Mouse (Mus musculus) embryonic stem cell, embryonic (primary cell): ENCODE results near the gene Tnip3.

Experiments
- CTCF ChIA-PET, 4 experiments: fragments of 300-600 bp in 2 of 4; fragments of 350-600 bp in 2 of 4; sonication (Branson Sonifier 250); formaldehyde crosslinking; loops; one replicate each; lab custom pipeline; 2022; ENCODE audit warnings: inconsistent platforms in 2 of 4; lab: Charles Lee
- POLR2A ChIA-PET, 4 experiments: fragments of 300-600 bp in 2 of 4; fragments of 350-600 bp in 2 of 4; sonication (Branson Sonifier 250); formaldehyde crosslinking; loops; one replicate each; lab custom pipeline; 2022; ENCODE audit warnings: antibody characterized with exemption in 4 of 4, inconsistent platforms in 1 of 4; lab: Charles Lee

The Tnip3 gene

DNA sequence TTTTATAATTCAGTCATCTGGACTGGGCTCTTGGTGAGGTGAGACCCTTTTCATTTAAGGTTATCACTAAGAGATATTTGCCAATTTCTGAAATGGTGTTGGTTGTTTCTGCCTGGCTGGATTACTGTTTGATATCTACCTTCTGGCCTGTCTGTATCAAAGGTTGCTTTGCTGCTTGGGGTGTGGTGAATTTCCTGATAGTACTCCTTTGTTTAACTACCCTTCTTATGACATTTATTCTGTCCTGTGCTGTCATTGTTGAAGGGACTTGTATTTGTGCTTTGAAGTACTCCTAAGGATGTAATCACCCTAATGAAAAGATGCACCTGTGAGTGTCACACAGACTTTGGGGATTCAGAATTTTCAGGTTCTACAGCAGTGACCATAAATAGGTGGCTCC lies 96.1 kb downstream of the Tnip3 start:
- POLR2A ChIA-PET, result interaction anchor here in 1 of 4 experiments (1.0 kb wide), 1 partner anchor 10 kb away, joined by 3 read pairs; no protein-coding TSS in a partner anchor

DNA sequence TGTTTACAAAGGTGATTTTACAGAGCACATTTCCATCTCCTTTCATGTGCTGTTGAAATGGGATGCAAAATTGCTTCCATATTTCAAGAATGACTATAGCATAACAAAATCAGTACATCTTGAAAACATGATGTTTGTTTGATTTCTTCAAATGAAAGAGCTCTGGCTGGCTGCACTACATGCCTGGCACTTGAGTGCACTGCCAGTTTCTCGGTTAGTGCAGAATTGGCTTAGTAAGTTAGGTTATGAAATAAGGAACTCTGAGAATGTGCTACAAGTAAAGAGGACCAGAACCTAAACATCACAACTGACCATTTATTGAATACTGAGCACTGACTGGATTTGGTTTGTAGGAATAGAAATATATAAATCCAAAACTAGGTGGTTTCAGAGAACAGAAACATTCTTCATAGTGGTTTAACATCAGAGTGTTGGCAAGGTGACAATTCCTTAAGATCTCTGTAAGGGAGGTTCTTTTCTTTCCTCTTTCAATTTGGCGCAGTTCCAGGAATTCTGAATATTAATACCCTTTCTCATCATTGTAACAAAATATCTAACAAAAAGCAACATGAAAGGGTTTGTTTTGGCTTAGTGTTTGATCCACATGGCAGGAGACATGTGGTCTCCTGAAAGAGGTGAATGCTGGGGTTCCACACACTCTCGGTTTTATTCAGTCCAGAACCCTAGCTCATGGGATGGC lies 98.1 kb downstream of the Tnip3 start:
- CTCF ChIA-PET, result no interaction called here
- POLR2A ChIA-PET, result no interaction called here

More for the DNA sequence above, 96.1 kb downstream of the Tnip3 start:
- CTCF ChIA-PET, result no interaction called here

DNA sequence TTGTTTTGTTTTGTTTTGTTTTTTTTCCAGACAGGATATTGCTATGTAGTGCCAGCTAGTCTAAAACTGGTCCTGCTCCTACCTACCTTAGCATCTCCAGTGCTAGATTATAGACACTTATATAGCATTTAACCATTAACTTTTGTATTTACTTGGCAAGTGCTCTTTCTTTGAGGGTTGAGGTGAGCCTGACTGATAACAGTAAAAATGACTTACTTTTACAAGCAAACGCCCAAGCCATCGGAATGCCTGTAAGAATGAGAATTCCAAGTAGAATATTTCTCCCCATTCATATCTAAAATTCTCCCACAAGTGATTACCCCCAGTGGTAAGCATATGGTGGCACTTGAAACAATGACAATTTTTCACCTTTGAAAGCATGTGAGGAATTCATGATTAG lies 105.5 kb downstream of the Tnip3 start:
- CTCF ChIA-PET, result no interaction called here

GRCm38 (mm10) chr6:65632184-65632583 lies 107.1 kb downstream of the Tnip3 start:
- ChIA-PET POLR2A (no interaction called here), CTCF (no interaction called here)

More for the DNA sequence above, 105.5 kb downstream of the Tnip3 start:
- POLR2A ChIA-PET, result interaction anchor here in 1 of 4 experiments (1.5 kb wide), 1 partner anchor 9 kb away, joined by 3 read pairs; no protein-coding TSS in a partner anchor

- POLR2A ChIA-PET, result interaction anchor here in 1 of 4 experiments (0.6 kb wide), 1 partner anchor 892 kb away, joined by 3 read pairs; no protein-coding TSS in a partner anchor
- CTCF ChIA-PET, result no interaction called here
Measured at GRCm38 (mm10) chr6:65642431-65642830, 117.3 kb downstream of the Tnip3 start.

GRCm38 (mm10) chr6:65644110-65644509 lies 119.0 kb downstream of the Tnip3 start:
- POLR2A ChIA-PET, result no interaction called here
- CTCF ChIA-PET, result no interaction called here

- ChIA-PET CTCF (no interaction called here), POLR2A (interaction anchor here in 2 of 4 experiments (0.6 kb wide), 2 partner anchors 99 to 783 kb away, joined by 3 read pairs; no protein-coding TSS in a partner anchor)
Measured at GRCm38 (mm10) chr6:65646408-65646807, 121.3 kb downstream of the Tnip3 start.

GRCm38 (mm10) chr6:65647731-65648130 lies 122.6 kb downstream of the Tnip3 start:
- ChIA-PET CTCF (no interaction called here), POLR2A (no interaction called here)

DNA sequence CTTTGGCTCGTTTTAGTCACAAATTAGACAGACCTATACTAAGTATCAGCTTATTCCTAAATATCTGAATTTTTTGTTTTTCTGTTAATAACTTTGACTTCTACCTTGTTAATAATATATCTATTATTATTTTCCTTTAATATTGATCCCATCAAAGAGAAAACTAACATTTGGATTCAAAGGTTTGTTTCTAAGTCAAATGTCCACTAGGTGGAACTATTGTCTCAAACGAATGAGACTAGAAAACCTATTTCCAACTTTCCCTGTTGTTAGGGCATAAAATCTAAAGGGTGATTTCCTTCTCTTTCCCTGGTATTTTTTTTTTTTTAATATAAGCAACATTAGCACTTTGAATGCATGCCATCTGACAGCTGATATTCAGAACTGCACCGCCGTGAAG lies 126.3 kb downstream of the Tnip3 start:
- ChIA-PET POLR2A (no interaction called here), CTCF (no interaction called here)

- CTCF ChIA-PET, result interaction anchor here in 2 of 4 experiments (0.6 kb wide), 2 partner anchors 237 to 695 kb away, joined by 3 read pairs; no protein-coding TSS in a partner anchor
- POLR2A ChIA-PET, result interaction anchor here in 1 of 4 experiments (1.5 kb wide), 1 partner anchor 21 kb away, joined by 3 read pairs; no protein-coding TSS in a partner anchor
Measured at GRCm38 (mm10) chr6:65661272-65661671, 136.2 kb downstream of the Tnip3 start.

DNA sequence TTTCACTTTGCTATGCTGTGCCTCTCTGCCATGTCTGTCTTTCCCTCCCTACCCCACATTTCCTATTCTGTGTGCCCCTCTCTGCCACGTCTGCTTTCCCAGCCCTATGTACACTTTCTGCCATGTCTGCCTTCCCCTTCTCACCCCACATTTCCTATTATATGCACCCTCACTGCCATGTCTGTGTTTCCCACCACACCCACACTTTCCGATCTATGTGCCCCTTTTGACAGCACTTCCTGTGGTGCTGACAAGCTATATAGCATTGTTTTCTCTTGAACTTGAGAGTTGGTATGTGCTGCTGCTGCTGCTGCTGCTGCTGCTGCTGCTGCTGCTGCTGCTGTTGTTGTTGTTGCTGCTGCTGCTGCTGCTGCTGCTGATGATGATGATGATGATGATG lies 136.9 kb downstream of the Tnip3 start:
- ChIA-PET CTCF (no interaction called here), POLR2A (interaction anchor here in 1 of 4 experiments (1.5 kb wide), 1 partner anchor 21 kb away, joined by 3 read pairs; no protein-coding TSS in a partner anchor)

DNA sequence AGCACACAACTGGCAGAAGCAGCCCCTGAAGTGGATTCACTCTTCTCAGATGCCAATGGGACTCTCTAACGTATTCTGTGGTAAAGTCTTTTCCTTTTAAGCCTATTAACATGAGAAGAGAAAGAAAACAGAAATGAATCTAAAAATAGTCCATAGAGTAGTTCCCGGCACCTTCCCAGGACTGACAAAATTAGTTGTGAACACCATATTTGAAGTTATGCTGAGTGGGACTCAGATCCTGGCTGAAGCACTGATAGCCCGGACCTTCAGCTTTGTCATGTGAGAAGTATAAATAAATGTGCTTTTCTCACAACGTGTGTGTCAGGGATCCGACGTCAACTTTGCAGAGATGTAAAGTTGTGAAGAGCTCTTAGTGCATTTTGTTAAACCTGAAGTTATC lies 138.9 kb downstream of the Tnip3 start:
- POLR2A ChIA-PET, result interaction anchor here in 1 of 4 experiments (0.6 kb wide), 1 partner anchor 673 kb away, joined by 3 read pairs; no protein-coding TSS in a partner anchor
- CTCF ChIA-PET, result no interaction called here

GRCm38 (mm10) chr6:65666295-65666694 lies 141.2 kb downstream of the Tnip3 start:
- ChIA-PET POLR2A (no interaction called here), CTCF (no interaction called here)

- ChIA-PET CTCF (no interaction called here), POLR2A (no interaction called here)
Measured at GRCm38 (mm10) chr6:65669971-65670370, 144.9 kb downstream of the Tnip3 start.

- CTCF ChIA-PET, result interaction anchor here in 1 of 4 experiments (0.5 kb wide), 1 partner anchor 810 kb away, joined by 3 read pairs; no protein-coding TSS in a partner anchor
- POLR2A ChIA-PET, result interaction anchor here in 3 of 4 experiments (0.5 to 1.5 kb wide), 9 partner anchors 74 to 864 kb away, joined by 3 to 6 read pairs (median 3); partner anchors contain the start of genes Mad2l1 (in 1 of the 3) and Prdm5 (in 1 of the 3)
Measured at GRCm38 (mm10) chr6:65670981-65671411, 145.9 kb downstream of the Tnip3 start.

DNA sequence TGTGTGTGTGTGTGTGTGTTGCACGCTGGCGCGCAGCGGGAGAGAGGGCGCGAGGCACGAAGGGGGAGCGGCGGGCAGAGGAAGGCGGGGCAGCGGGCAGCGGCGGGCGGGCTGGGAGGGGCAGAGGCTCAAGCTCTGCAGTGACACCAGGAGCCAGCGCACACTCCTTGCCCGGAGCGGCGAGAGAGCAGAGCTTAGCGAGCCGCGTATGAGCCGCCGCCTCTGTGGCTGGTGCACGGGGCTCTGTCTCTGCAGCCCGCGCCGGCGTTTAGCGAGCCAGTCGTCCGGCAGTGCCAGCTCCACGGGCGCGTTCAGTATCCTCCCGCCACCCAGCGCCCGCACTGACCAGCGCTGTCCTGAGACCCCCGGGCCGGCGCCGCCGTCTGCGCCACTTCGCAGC lies 146.3 kb downstream of the Tnip3 start, which contains the start of gene Ndnf:
Gene Ndnf (plus strand): TSS at position 140 of the 400 bp plus-strand sequence.
- ChIA-PET POLR2A (interaction anchor here in 3 of 4 experiments (0.6 to 1.5 kb wide), 9 partner anchors 13 to 864 kb away, joined by 3 to 6 read pairs (median 3); partner anchors contain the start of genes Mad2l1 (in 1 of the 3) and Prdm5 (in 1 of the 3)), CTCF (interaction anchor here in 2 of 4 experiments (0.5 kb wide), 2 partner anchors 55 to 810 kb away, joined by 3 to 4 read pairs; no protein-coding TSS in a partner anchor)

- ChIA-PET POLR2A (interaction anchor here in 3 of 4 experiments (0.6 to 1.5 kb wide), 8 partner anchors 12 to 832 kb away, joined by 3 to 6 read pairs (median 3); partner anchors contain the start of gene Prdm5 (in 1 of the 3)), CTCF (interaction anchor here in 3 of 4 experiments (0.5 to 0.9 kb wide), 3 partner anchors 56 to 1486 kb away, joined by 3 to 4 read pairs (median 4); no protein-coding TSS in a partner anchor)
Measured at GRCm38 (mm10) chr6:65672131-65673031, 147.3 kb downstream of the Tnip3 start.
